Mouse (Mus musculus): ENCODE measurements around the gene Slc38a1.

DNA sequence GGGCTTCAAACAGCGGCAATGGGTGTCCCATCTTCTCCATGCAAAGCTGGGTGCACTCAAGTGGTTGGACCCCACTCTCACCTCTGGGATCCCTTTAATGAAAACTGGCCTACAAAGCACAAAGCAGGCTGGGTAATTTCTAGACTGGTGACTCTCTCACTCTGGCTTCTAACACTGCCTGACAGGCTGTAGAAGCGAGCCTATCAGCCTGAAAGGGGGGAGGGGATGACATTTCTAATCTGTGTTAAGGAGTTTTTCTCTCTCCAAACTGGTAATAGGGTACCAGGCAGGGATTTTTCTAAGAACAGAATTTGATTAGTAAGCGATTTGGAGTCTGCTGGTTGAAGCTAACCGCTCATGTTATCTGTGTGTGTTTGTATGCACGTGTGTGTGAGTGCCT is 15.8 kb downstream of the Slc38a1 start:
- no peak for TF ChIP-seq POLR2A (IDR thresholded peaks at IDR 0.05; ENCODE audit: control insufficient read depth in 1 of 2, insufficient read depth in 1 of 2, low read depth in 1 of 2, low read length in 2 of 2, poor library complexity in 1 of 2)
- TF ChIP-seq CTCF (IDR thresholded peaks at IDR 0.05 in 2 of 3, conservative IDR thresholded peaks at IDR 0.05 in 1 of 3; ENCODE audit: control insufficient read depth in 1 of 3, insufficient read depth in 1 of 3, low read depth in 2 of 3, low read length in 3 of 3, poor library complexity in 1 of 3, severe bottlenecking in 1 of 3), result no peak

All from MEL (cell line).